Mouse (Mus musculus) liver (tissue): ENCODE data around the gene Prickle2.
A peak's percentile ranks its signal among the peaks of the same experiment; 100 is the strongest.

Experiments
- DNase-seq: peaks from one replicate; pipeline ENCODE4 v3.0.0-alpha.2; 2020; ENCODE audit warnings: mixed read lengths

The Prickle2 gene

DNA sequence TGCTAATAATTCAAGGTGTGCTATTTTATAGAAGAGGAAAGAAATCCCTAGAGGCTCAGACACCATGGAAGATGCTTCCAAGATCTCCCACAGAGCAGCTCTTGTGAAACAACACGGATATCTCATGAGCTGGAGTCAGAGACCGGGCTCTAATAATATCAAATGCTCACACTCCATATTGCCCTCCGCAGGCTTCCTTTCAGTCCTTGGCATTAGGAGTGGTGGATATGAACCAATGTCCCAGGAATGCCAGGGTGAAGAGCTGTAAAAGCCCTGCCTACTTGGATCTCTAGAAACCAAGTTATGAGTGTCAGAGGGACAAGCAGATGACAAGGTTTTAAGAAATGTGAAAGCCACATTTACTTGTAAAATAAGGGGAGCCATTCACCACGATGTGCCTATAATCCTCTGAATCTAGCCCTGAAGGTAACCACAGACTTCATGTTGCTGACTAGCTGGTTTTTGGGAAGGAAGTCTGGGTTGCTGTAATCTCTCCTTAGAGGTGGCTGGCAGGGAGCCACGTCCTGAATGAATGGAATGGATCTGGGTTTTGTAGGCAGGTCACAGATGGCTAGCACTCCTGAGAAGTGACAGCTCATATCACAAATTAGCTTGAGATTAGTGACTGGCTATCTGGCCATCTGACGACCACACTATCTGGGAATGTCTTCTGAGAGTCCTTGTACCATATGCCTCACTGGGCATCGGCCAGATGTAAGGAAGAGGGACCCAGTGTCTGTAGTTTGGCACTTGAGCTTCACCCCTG lies 278.4 kb downstream of the Prickle2 start:
- no peak for DNase-seq

DNA sequence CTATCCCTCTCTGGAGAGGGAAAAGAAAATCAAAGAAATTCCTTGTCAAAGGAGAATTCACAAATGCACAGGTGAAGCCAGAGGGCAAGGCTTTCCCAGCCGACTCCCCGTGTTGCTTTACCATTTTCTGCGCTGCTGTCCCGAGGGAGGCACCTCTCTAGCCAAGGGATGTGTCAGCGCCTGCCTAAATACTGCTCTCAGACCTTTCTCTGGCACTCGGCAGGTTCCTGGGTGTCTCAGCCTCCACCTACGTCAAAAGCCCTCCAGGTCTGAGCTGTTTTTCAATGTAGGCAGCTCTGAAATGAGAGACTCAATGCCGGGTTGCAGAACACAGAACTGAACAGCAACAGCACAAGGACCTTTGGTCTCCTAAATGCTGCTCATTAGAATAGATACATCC lies 280.1 kb downstream of the Prickle2 start:
- no peak for DNase-seq

DNA sequence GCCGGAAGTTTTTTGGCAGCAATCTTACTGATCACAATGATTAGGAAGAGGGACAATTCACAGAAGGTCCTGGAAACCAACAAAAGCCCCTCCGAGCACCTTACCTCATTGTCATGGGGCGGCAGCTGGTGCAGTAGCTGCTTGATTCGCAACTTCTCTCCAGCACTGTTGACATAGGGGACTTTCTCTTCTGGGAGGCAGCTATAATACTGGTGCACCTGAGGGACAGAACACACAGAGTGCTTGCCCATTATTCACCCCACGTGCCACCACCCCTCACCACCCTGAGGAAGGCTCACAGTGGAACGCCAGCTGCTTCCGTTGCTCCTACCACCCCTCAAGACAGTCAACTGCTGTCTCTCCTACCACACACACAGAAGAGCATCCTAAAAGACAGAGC lies 280.5 kb downstream of the Prickle2 start:
- DNase-seq = no peak

DNA sequence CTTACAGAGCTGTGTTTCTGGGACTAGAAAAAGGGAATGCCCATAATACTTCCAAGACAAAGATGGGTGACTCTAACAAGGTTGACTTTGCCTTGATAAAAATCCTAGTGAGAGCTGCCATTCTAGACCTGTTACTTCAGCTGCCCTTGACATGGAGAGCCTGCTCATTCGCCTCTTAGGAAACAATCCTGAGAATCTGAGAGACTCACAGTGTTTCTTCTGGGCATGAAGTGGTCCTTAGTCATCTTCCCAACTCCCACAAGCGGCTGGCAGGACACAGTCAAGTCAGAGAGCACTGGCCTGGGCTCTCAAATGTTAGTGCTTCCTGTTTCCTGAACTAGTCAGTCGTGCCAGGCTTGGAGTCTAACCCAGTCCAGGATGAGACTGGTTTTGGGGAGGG lies 281.0 kb downstream of the Prickle2 start:
- no peak for DNase-seq

DNA sequence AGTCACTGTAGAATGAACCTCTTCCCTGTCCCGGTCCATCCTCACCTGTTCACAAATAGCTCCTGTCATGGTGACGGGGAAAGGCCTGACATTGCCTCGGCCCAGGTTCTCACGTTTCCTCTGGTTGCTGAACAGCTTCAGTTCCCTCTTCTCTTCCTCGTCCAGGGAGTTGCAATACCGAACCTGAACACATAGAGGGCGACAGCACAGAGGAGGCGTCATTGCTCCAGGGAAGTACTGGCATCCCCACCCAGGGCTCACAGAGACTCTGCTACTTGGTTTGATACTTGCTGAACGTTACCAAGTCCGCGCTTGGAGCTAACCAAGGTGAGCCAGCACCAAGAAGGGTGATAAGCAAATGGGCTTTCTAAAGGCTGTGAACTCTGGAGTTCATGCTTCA lies 283.7 kb downstream of the Prickle2 start:
- DNase-seq = peak; percentile 16

DNA sequence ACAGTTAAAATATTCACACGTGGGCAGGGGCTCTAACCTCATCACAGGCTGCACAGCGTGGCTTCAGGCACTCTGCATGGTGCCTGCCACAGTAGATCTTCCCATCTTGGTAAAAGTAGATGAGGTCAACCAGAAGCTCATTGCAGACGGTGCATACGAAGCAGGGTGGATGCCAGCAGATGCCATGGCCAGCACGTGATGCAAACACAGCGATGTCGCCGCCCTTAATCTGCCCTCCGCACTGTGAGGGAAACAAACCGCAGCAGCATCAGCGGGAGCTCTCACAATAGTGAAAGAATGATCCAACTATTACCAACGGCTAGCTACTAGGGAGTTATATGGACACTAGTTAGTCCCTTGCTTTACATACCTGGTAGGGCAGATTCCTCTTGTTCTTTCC lies 285.8 kb downstream of the Prickle2 start:
- no peak for DNase-seq

DNA sequence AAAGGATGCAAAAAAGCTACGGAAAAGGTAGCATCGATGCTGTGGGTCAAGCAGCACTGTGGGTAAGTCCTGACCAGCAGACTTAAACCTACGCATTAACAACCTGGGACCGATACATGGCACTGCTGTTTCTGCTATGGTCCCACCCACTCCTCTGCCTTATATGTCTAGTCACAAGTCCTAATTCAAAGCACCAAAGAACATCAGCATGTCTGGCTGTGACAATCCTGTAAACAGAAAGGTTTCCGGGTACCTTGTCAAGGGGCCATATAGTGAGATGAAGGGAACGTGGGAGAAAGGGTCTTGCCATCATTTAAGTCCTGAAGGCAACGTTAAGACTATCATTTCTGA lies 290.6 kb downstream of the Prickle2 start:
- DNase-seq = no peak

DNA sequence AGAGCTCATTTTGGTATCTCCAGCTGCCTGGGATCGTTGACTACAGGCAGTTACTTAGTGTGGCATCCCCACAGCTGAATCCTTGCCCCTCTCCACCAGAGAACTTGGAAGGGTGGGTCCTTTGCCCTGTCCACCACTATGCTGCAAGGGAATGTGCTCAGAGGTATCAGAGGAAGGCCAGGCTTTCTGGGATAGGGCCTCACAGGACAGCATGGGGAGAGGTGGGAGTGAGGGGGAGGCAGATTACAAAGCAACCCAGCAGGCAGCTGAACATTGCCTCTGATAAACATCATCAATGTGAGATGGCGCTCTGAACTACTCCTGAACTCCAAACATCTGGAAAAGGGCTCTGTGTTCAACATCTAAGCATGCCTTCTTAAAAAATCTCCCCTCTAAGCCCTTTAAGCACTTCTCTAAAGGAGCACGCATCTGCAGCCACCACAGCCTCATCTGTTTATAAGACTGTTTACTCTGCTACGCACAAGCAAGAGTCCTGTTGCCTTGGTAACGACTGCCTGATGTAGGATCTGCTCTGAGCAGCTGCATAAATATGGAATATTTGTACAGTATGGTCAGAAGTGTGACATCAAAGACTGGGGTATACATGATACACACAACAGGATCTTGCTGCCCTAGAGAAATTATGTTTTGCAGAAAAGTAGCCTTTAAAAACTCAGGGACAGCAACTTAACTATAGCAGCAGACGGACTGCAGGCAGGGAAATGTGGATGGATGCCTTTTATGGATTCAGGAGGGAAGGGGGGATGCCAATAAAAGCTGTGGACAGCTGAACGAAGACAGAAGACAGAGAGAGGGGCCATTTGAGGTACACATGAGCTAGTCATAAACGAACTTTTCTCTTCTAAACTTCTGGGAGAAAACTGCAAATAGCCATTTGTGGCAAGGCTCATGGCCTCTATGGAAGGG lies 291.2 kb downstream of the Prickle2 start:
- DNase-seq = no peak

DNA sequence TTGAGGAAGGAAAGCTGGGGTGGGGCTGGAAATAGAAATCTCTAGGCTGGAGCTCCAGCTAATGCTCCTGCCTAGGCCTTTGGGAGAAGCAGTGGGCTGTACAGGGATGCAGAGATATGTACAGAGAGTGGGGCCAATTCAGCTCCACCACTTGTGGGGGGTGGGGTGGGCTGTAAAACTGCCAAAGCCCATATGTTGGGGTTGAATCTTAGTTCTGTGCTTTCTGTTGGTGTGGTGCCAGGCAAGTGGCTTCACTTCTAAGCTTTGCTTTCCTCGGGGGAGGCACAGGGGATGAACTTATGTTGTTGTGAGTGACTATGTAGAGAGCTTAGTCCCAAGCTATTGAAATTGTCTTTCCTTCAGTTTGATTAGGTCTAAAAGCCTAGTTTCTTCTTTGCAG lies 292.0 kb downstream of the Prickle2 start:
- no peak for DNase-seq

DNA sequence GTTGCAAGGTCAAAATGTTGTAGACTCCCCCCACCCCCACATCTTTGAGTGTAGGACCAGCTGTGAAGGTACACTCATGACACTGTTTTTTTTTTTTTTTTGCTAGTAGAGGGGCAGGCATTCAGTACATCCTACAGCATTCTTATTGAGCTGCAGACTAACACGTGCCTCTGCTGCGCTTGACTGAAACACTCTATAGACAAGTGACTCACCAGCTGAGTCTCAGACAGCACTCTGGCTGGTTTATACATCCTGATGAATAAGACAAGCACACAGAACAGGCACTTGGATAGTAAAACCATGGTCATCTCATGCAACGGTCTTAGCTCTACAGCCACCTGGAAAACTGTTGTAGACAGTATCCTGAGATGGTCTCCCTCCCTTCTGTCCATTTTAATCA lies 296.2 kb downstream of the Prickle2 start:
- no peak for DNase-seq

DNA sequence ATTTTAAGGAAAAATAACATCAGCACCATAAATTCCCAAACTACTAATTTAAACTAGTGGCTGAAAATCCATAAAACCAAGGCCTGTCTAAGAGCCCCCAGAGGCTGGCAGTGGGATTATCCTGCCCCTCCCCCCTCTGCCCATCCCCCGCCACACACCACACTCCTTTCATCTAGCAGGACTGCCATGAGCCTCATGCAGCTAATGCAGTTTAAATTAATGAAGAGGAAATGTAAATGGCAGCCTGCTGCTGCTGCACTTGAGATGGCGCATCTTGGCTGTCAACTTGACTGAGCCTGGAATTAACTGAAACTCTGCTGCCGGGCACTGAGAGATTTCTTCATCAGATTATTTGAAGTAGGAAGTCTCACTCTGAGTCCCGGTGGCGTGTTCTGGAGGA lies 298.7 kb downstream of the Prickle2 start:
- DNase-seq = no peak

DNA sequence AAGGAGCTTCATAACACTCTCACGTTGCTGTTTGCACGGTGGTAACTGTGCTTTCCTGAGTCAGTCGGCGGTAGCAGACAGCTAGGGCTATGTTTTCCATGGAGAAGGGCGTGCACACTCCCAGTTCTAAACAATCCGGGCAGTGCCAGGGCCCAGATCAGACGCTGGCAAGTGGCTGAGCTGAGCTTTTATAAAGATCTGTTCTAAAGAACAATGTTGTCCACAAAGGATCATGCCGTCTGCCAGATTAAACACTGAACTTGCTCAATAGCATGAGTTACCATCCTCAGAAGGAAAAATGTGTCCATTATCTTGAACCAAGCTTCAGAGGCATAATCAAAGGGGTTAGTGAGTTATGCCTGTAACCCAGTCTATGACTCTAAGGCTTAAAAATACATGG lies 300.4 kb downstream of the Prickle2 start:
- no peak for DNase-seq

DNA sequence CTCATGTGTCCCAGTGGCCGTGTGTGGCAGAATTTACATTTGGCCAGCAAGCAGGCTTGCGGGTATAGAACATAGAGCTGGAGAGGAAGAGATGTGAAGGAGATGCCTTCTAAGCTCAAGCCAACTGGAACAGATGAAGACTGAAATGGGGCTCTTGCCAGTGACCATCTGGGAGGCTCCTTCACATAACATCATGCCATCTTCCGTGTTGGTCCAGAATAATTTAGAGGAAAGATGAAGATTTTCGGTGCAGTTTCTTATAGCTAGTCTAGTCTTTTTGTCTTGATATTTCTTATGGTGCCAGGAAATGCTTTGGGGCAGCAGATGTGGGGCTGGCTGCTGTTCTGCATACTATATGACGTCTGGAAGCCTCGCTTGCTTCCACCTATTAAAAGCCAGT lies 308.1 kb downstream of the Prickle2 start:
- DNase-seq = no peak

DNA sequence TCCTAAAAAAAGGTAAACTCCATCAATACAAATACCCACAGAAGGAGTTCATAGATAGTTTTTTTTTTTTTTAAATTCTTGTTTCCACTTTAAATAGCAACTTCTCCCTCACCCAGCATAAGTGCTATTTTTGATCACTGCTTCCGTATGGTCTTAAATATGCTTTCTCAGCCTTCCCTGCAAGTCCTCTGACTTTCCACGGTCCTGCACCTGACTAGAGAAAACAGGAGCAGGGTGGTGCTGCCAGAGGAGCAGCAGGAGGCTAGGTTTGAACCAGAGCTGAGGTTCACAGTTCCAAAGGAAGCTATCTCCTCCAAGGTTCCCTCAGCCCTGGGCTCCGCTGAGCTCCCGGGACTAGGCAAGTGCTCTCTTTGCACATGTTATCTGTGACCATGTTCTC lies 310.4 kb downstream of the Prickle2 start:
- no peak for DNase-seq

DNA sequence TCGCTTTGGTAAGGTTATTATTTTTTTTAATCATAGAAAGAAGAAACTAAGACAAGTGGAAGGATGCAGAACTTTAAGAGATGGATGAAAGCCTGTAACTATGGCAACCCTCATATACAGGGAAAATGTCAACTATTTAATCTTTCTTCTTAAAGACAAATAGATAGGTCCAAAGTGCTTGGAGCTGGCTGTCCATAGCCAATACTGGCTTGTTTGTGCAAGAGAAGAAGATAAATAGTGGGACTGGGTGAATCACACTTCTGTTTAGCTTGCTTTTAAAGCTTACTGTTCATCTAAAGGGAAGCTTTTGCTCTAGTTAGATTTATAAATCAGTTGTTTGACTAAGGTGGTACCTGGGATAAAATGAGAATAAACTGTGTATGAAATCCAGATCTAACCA lies 310.8 kb downstream of the Prickle2 start:
- no peak for DNase-seq

DNA sequence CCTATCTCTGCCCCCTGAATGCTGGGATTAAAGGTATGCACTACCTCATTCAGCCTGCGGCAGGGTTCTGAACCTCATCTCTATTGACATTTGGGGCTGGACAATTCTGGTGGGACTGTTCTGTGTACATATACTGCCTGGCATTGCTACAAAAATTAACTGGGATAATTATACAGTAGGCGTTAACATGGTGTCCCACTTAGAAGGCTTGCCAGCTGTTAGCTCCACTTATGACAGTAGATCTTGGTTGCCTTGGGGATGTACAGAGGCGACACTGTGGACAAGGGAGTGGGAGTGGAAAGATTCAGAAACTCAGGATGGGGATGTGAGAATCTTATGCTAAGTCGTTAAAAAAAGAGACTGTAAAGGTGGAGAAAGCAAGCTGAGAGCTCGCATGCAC lies 311.3 kb downstream of the Prickle2 start:
- no peak for DNase-seq

DNA sequence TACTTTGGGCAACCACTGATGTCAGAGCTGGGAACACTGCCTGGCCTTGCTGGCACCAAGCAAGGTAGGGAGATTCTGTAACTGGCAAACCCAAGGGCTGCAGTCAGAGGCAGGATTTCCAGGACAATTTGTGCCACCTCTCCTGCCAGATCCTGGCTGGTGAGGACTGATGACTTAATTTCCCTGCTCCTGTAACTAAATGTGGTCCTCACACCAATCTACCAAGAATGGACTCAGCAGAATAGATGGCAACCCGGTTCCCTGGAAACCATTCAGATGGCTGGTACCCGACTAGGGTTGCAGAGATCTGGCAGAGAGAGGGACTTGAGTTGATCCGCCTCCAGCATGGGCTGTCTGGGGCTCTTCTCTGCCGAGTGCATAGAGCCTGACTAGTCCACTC lies 315.6 kb downstream of the Prickle2 start:
- DNase-seq = no peak

DNA sequence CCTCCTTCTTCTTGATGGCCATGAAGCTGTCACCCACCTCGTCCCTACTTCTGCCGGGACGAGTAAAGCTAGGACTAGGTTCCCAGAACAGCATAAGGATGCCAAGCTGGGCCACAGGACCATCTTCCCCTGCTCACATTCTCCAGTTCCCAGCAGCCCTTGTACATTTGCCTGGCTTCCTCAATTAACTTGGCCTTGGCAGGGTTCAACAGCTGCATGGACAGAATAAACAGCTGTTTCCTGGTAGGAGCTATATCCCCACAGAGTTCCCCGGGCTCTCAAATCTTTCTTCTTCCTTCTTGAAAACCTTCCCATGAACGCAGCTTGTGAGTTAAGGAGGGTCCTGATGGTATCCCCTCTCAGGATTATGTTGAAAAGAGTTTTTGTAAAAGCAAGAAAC lies 317.3 kb downstream of the Prickle2 start:
- no peak for DNase-seq

DNA sequence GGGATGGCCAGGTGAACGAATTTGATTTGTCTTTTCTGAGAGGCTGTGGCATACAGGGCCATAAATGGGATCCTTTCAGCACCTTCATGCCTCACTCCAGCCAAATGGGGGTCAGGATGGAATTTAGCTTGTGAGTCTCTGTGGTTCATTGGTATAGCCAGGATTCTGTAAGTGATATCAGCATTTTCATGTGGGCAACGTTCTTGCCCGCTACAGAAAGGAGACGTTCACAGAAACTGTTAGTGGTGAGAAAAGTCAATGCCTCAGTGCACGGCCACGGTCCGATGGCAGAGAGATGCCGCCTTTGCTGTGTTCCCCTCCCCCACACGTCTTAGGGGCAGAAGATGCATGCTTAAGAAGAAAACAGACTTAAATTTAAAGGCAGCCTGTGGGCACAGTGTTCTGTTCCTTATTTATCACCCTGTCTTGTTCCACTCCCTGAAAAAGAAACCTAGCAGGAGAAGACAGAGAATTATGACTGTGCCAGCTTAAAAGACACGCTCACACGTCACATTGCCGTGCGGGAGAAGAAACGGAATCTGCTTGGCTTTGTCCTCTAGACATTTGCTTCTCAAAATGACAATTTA lies 322.7 kb downstream of the Prickle2 start:
- no peak for DNase-seq

DNA sequence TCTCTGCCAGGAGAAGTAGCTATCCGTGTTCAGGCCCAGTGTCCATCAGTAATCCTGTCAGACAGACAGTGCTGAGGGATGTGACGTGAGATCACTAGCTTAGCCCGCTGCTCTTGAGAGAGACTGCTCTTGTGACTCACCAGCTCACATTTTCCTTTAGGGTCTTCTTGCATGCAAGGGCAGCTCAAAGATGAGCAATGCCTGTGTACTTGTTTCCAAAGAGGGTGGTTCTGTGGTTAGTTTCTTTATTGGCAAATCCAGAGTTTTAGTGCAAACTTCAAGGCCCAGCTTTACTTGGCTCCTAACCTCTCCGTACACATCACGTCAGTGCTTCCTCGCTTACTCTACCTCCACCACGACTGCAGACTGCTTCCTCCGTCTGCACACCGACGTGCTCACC lies 324.9 kb downstream of the Prickle2 start:
- DNase-seq = no peak

DNA sequence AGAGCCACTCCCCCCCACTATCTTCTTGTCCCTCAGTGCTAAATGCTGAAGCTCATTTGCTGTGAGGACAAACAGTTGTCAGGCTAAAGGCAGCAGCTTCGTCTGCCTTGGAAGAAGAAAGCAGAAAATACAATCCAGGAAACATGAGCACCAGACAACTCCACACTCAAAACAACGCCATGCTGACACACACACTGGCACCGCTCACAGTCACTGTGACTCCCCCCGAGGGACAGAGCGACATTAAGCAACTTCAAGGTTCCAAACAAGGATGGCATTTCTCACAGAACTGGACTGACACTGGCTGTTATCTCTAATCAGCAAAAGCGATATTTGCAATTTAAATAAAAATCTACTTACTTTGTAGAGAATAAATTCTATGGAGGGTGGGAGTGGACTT lies 331.1 kb downstream of the Prickle2 start:
- no peak for DNase-seq

DNA sequence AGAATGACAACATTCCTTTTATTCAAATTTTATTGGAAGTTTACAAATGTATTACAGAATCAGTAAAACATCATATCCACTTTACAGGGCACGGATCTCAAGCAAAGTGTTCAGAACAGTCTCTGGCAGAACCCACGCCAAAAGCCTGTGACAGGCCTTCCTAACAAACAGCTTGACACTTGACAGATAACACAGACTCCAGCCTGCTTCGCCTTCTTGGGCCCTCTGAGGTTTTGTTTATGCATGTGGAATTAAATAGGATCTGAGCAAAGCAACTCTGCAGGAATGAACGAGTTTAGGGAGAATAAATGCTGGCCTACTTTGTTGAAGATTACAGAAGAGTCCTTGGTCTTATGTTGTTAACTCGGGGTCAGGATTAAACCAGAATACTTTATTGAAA lies 335.1 kb downstream of the Prickle2 start:
- no peak for DNase-seq

DNA sequence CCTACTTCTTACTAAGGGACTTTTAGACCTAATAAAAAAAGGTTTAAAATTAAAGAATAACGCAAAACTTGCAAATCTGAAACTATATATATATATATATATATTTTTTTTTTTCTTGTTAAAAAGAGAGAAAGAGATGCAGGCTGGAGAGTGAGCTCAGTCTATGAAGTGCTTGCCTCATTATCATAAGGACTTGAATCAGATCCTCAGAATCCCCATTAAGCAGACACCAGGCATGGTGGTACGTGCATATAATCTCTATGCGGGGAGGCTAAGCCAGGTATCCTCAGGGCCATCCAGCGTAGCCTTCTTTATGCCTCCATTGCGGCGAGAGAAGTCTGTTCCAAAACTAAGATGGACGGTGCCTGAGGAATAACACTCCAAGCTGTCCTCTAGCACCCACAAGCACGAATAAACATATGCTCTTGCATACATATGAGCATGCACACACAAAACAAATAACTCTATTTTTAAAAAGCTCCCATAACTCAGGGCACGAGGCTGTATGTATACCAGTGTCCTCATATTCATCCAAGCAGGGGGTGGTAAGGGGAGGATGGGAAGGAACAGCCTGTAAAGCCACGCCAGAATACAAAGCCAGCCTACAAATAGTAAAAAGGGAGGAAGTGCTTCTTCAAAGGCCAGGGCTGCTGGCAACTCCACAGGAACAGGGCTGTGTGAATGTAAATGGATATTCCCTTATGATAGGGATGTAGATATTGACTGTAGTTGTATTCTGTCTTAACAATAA lies 358.5 kb downstream of the Prickle2 start:
- no peak for DNase-seq
